Mouse (Mus musculus) kidney, embryonic 16.5 days (tissue): ENCODE data around the gene Jund. TPM values are rescaled to one million over a fixed set of nuclear protein-coding genes. Genes with fewer than 3 reads are reported as not detected.

Experiments
- ATAC-seq: fragments of 200-750 bp; cut with Nextera tagmentation; 2 replicates; pipeline ENCODE4 v1.8.0; 2017; ENCODE audit warnings: moderate TSS enrichment; ENCODE audit not compliant: low FRiP score, low TSS enrichment
- H3K27ac ChIP-seq: fragments of 300-500 bp; sonication (generic); 2 replicates; pipeline ENCODE4 v1.5.1; 2014; ENCODE audit warnings: low read length
- H3K27me3 ChIP-seq: fragments of 300-500 bp; sonication (generic); 2 replicates; pipeline ENCODE4 v1.6.1; 2014; ENCODE audit warnings: low read length, control low read depth, mixed read lengths; ENCODE audit not compliant: insufficient read depth
- H3K36me3 ChIP-seq: fragments of 300-500 bp; sonication (generic); 2 replicates; pipeline ENCODE4 v1.6.1; 2014; ENCODE audit warnings: low read length, control low read depth, mixed read lengths; ENCODE audit not compliant: insufficient read depth
- H3K4me1 ChIP-seq: fragments of 300-500 bp; sonication (generic); 2 replicates; pipeline ENCODE4 v1.6.1; 2014; ENCODE audit warnings: low read length, control low read depth, mixed read lengths; ENCODE audit not compliant: insufficient read depth
- H3K4me2 ChIP-seq: fragments of 300-500 bp; sonication (generic); replicated peaks from 2 replicates; pipeline ENCODE4 v1.6.1; 2014; ENCODE audit warnings: low read depth, low read length
- H3K4me3 ChIP-seq: fragments of 300-500 bp; sonication (generic); 2 replicates; pipeline ENCODE4 v1.5.1; 2014; ENCODE audit warnings: mild to moderate bottlenecking, low read length
- H3K9ac ChIP-seq: fragments of 300-500 bp; sonication (generic); replicated peaks from 2 replicates; pipeline ENCODE4 v1.6.1; 2014; ENCODE audit warnings: low read length
- H3K9me3 ChIP-seq: fragments of 300-500 bp; sonication (generic); 2 replicates; pipeline ENCODE4 v1.6.1; 2016; ENCODE audit warnings: low read length, control low read depth
- WGBS: fragments of 180-500 bp; shearing (Covaris S2); extraction: QIAGEN DNeasy Blood & Tissue Kit; methylation state at CpG from one replicate; pipeline ENCODE4 v1.1.7; 2014; 5-methylcytosine and 5-hydroxymethylcytosine counted together
- polyA plus RNA-seq: library from polyadenylated mRNA; unstranded; fragments of >200 nt; fragmentation: Nextera tagmentation; extraction: Ambion mirVana; gene quantifications from 2 replicates; pipeline ENCODE4 v1.2.1, GENCODE M21; 2015

Jund gene
- polyA plus RNA-seq, 1 experiment from 2014 or later: 42.1 TPM

GRCm38 (mm10) chr8:70696019-70696885, 2.5 kb upstream of the Jund start:
- H3K4me1 ChIP-seq: peaks cover 62% of the 10 kb centered on the region
- peak; percentile 5 for ATAC-seq
- peak overlapping the region; percentile 48 for H3K4me2 ChIP-seq
- H3K36me3 ChIP-seq: 0 out of 2 replicates have a peak, but pooled peaks cover 5% of the 10 kb centered on the region
- no peaks in the 10 kb centered on the region for H3K9me3 ChIP-seq
- H3K27ac ChIP-seq: peak overlapping the region; percentile 96
- no peaks in the 10 kb centered on the region for H3K27me3 ChIP-seq
- WGBS: 3% methylated on average over 31 of the region's 31 CpGs
- peak overlapping the region; percentile 61 for H3K9ac ChIP-seq
- peak overlapping the region; percentile 10 for H3K4me3 ChIP-seq

GRCm38 (mm10) chr8:70696946-70697345, 1.8 kb upstream of the Jund start:
- no peak for ATAC-seq
- Histone ChIP-seq H3K36me3 (0 out of 2 replicates have a peak, but pooled peaks cover 7% of the 10 kb centered on the region), H3K4me2 (peak overlapping the region; percentile 48), H3K9ac (peak overlapping the region; percentile 61), H3K27me3 (no peaks in the 10 kb centered on the region), H3K27ac (peak overlapping the region; percentile 96), H3K4me1 (peaks cover 62% of the 10 kb centered on the region), H3K4me3 (peak overlapping the region; percentile 10; the same call in 1 of the 2 replicates), H3K9me3 (no peaks in the 10 kb centered on the region)
- 32% methylated on average over 4 of the region's 4 CpGs for WGBS

- no peaks in the 10 kb centered on the region for H3K27me3 ChIP-seq
- H3K36me3 ChIP-seq: 0 out of 2 replicates have a peak, but pooled peaks cover 14% of the 10 kb centered on the region
- peak overlapping the region; percentile 96 for H3K27ac ChIP-seq
- H3K4me2 ChIP-seq: peak overlapping the region; percentile 52
- peak overlapping the region; percentile 90 for H3K4me3 ChIP-seq
- WGBS: 66% methylated on average over 12 of the region's 12 CpGs
- H3K9me3 ChIP-seq: no peaks in the 10 kb centered on the region
- peaks cover 62% of the 10 kb centered on the region for H3K4me1 ChIP-seq
- H3K9ac ChIP-seq: peak overlapping the region; percentile 61
- no peak for ATAC-seq
These were observed 1.1 kb upstream of the Jund start for GRCm38 (mm10) chr8:70697366-70698250.

- no peaks in the 10 kb centered on the region for H3K9me3 ChIP-seq
- peak overlapping the region; percentile 99 for H3K9ac ChIP-seq
- peaks cover 23% of the 10 kb centered on the region; the same call in 1 of the 2 replicates for H3K36me3 ChIP-seq
- H3K27ac ChIP-seq: peak overlapping the region; percentile 98
- peak overlapping the region; percentile 70 for H3K4me2 ChIP-seq
- peak overlapping the region; percentile 90 for H3K4me3 ChIP-seq
- under 1% methylated on average over 89 of the region's 89 CpGs for WGBS
- peak; percentile 0; the same call in 1 of the 2 replicates for ATAC-seq
- H3K27me3 ChIP-seq: no peaks in the 10 kb centered on the region
- peaks cover 57% of the 10 kb centered on the region for H3K4me1 ChIP-seq
These were observed 526 bp downstream of the Jund start for GRCm38 (mm10) chr8:70699116-70699833.

GRCm38 (mm10) chr8:70699834-70700554, 1.2 kb downstream of the Jund start:
- Histone ChIP-seq H3K36me3 (peaks cover 23% of the 10 kb centered on the region; the same call in 1 of the 2 replicates), H3K27me3 (no peaks in the 10 kb centered on the region), H3K4me2 (peak overlapping the region; percentile 70), H3K27ac (peak overlapping the region; percentile 98), H3K4me1 (peaks cover 52% of the 10 kb centered on the region), H3K9me3 (no peaks in the 10 kb centered on the region), H3K9ac (peak overlapping the region; percentile 99), H3K4me3 (peak overlapping the region; percentile 90)
- no peak for ATAC-seq
- WGBS: 0% methylated on average over 59 of the region's 59 CpGs

GRCm38 (mm10) chr8:70700555-70700922, 1.8 kb downstream of the Jund start:
- H3K27ac ChIP-seq: peak overlapping the region; percentile 98
- H3K4me3 ChIP-seq: peak overlapping the region; percentile 90
- WGBS: under 1% methylated on average over 14 of the region's 20 CpGs
- peaks cover 46% of the 10 kb centered on the region for H3K4me1 ChIP-seq
- peaks cover 23% of the 10 kb centered on the region; the same call in 1 of the 2 replicates for H3K36me3 ChIP-seq
- H3K4me2 ChIP-seq: peak overlapping the region; percentile 70
- H3K27me3 ChIP-seq: no peaks in the 10 kb centered on the region
- H3K9ac ChIP-seq: peak overlapping the region; percentile 99
- no peak for ATAC-seq
- H3K9me3 ChIP-seq: no peaks in the 10 kb centered on the region

- 51% methylated on average over 10 of the region's 10 CpGs for WGBS
- no peak for ATAC-seq
- peak overlapping the region; percentile 99 for H3K9ac ChIP-seq
These were observed 2.6 kb downstream of the Jund start for GRCm38 (mm10) chr8:70701048-70701981.

More at GRCm38 (mm10) chr8:70701048-70701981, 2.6 kb downstream of the Jund start:
- Histone ChIP-seq H3K9me3 (no peaks in the 10 kb centered on the region), H3K4me3 (peak overlapping the region; percentile 90), H3K4me2 (peak overlapping the region; percentile 70), H3K27me3 (no peaks in the 10 kb centered on the region), H3K4me1 (peaks cover 38% of the 10 kb centered on the region), H3K36me3 (peaks cover 23% of the 10 kb centered on the region; the same call in 1 of the 2 replicates), H3K27ac (peak overlapping the region; percentile 98; the same call in 1 of the 2 replicates)
